Comparison of ENCODE assay signal across 8 mouse cellular contexts in the genomic region with DNA sequence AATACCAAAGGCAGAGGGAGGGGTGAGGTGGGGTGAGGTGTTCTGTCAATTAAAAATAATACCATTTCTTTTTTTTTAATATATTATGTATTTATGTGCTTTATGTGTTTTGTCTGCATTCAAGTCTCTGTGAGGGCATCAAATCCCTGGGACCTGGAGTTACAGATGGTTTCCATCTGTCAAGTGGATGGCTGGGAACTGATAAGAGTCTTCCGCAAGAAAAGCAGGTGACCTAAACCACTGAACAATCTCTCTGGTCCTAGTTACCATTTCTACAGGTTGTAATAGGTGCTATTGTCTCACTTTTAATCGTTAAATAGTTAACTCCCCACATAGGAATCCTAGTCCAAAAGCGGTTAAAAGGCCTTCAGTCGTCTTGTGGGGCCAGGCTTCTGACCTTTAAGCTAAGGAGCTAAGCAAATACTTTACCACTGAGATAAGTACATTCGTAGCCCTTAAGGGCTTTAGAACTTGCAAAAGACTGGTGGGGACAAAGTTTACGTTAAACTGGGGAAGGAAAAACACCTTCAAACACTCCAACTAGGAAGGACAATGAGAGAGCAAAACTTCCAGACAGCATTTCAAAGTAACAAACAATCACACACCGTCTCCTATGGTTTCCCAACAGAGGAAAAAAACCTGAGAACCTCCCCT. TPM values are rescaled to one million over a fixed set of nuclear protein-coding genes. Genes with fewer than 3 reads are reported as not detected.
DNase-seq lines count a peak whose midpoint lies in the region; ATAC-seq and TF ChIP-seq lines count a peak whose summit lies in the region.

No protein-coding gene starts in this region.

- no peaks in the 10 kb centered on the region for H3K9me3 ChIP-seq in ES-Bruce4 (replicated peaks; ENCODE audit: control insufficient read depth, insufficient read depth, low read length, poor library complexity, severe bottlenecking)
- H3K9me3 ChIP-seq in forebrain, embryonic 13.5 days (replicated peaks), result no peaks in the 10 kb centered on the region
- H3K9me3 ChIP-seq in neural tube, embryonic 12.5 days, result no peaks in the 10 kb centered on the region

- no peaks in the 10 kb centered on the region for H3K27me3 ChIP-seq in ES-Bruce4 (ENCODE audit: control insufficient read depth, insufficient read depth, low read length, poor library complexity, severe bottlenecking)
- H3K27me3 ChIP-seq in forebrain, embryonic 13.5 days, result no peaks in the 10 kb centered on the region
- H3K27me3 ChIP-seq in neural tube, embryonic 12.5 days (replicated peaks), result no peaks in the 10 kb centered on the region

- 30% methylated on average over 7 of the region's 7 CpGs for WGBS in forebrain, embryonic 13.5 days
- WGBS in neural tube, embryonic 12.5 days, result 33% methylated on average over 7 of the region's 7 CpGs

- ATAC-seq in forebrain, embryonic 13.5 days, result no peak
- ATAC-seq in neural tube, embryonic 12.5 days (ENCODE audit: low FRiP score, low read depth), result no peak
- ATAC-seq in activated CD4-positive, CD25-positive, alpha-beta regulatory T cell, adult 4 months, result no peak
- no peak for ATAC-seq in monocyte, adult 5-6 weeks (replicated peaks; ENCODE audit: insufficient number of reproducible peaks, low FRiP score, low TSS enrichment, poor library complexity, severe bottlenecking)

- H3K27ac ChIP-seq in ES-Bruce4 (ENCODE audit: insufficient read depth, low read length), result peak overlapping the region; percentile 94
- H3K27ac ChIP-seq in forebrain, embryonic 13.5 days, result no peak overlapping the region
- H3K27ac ChIP-seq in neural tube, embryonic 12.5 days, result no peak overlapping the region

- H3K4me1 ChIP-seq in ES-Bruce4 (ENCODE audit: control insufficient read depth, insufficient read depth, low read length), result no peaks in the 10 kb centered on the region
- H3K4me1 ChIP-seq in forebrain, embryonic 13.5 days, result peaks cover 19% of the 10 kb centered on the region
- H3K4me1 ChIP-seq in neural tube, embryonic 12.5 days, result peaks cover 13% of the 10 kb centered on the region

- TF ChIP-seq EP300 in ES-Bruce4 (IDR thresholded peaks at IDR 0.05; ENCODE audit: insufficient read depth, low read depth, low read length), result no peak

- peak overlapping the region; percentile 66 for H3K4me2 ChIP-seq in forebrain, embryonic 13.5 days
- peak overlapping the region; percentile 74 for H3K4me2 ChIP-seq in neural tube, embryonic 12.5 days (replicated peaks)

- TF ChIP-seq CTCF in ES-Bruce4 (IDR thresholded peaks at IDR 0.05; ENCODE audit: low read depth, low read length), result no peak

- peaks cover 12% of the 10 kb centered on the region for H3K36me3 ChIP-seq in ES-Bruce4 (ENCODE audit: control insufficient read depth, insufficient read depth, low read length, poor library complexity, severe bottlenecking)
- no peaks in the 10 kb centered on the region; the same call in 1 of the 2 replicates for H3K36me3 ChIP-seq in forebrain, embryonic 13.5 days (ENCODE audit: poor library complexity, severe bottlenecking)
- peaks cover 5% of the 10 kb centered on the region; the same call in 1 of the 2 replicates for H3K36me3 ChIP-seq in neural tube, embryonic 12.5 days

- peak; percentile 32 for DNase-seq in 416B (ENCODE audit: low read depth)
- DNase-seq in liver, result peak; percentile 6
- no peak for DNase-seq in layer of hippocampus, postnatal 10 days (ENCODE audit: low spot score in 2 of 2)

- no peak for TF ChIP-seq POLR2A in ES-Bruce4 (IDR thresholded peaks at IDR 0.05; ENCODE audit: insufficient read depth, low read length)

- H3K9ac ChIP-seq in ES-Bruce4 (ENCODE audit: low read depth, poor library complexity, severe bottlenecking), result peak overlapping the region; percentile 95
- peak overlapping the region; percentile 79 for H3K9ac ChIP-seq in forebrain, embryonic 13.5 days
- H3K9ac ChIP-seq in neural tube, embryonic 12.5 days, result peak overlapping the region; percentile 63; the same call in 1 of the 2 replicates

- no peak overlapping the region; the same call in 1 of the 2 replicates for H3K4me3 ChIP-seq in ES-Bruce4 (ENCODE audit: low read depth, low read length)
- H3K4me3 ChIP-seq in forebrain, embryonic 13.5 days, result peak overlapping the region; percentile 94
- peak overlapping the region; percentile 92 for H3K4me3 ChIP-seq in neural tube, embryonic 12.5 days

RNA-seq across cellular contexts. Expression of a gene that starts 1.2 kb away (rescaled TPM):
- polyA plus RNA-seq in ES-Bruce4 (2011; ENCODE audit: insufficient read depth, insufficient read length, low read depth, missing spikeins), result 95.9 and 109 TPM in 2 replicates
- 26.9 and 30.0 TPM in 2 replicates for polyA plus RNA-seq in forebrain, embryonic 13.5 days (2015; fragmentation: Nextera tagmentation; extraction: Ambion mirVana)
- polyA plus RNA-seq in neural tube, embryonic 12.5 days (2016; fragmentation: Nextera tagmentation; extraction: Ambion mirVana), result 26.9 and 30.6 TPM in 2 replicates
- total RNA-seq in layer of hippocampus, postnatal 10 days (2021), result 10 to 100 TPM; 12.8 to 13.4 TPM
- polyA plus RNA-seq in activated CD4-positive, CD25-positive, alpha-beta regulatory T cell, adult 4 months (2017; shearing (Covaris generic)), result 10 to 100 TPM; 29.2 to 50.1 TPM
- 21.1 to 53.1 TPM (median 41.1 TPM) in 3 replicates for total RNA-seq in monocyte, adult 5-6 weeks (2017)

RNA-seq across cellular contexts. Expression of a gene that starts 1.3 kb away (rescaled TPM):
- polyA plus RNA-seq in ES-Bruce4 (2011; ENCODE audit: insufficient read depth, insufficient read length, low read depth, missing spikeins), result 43.3 and 47.6 TPM in 2 replicates
- polyA plus RNA-seq in forebrain, embryonic 13.5 days (2015; fragmentation: Nextera tagmentation; extraction: Ambion mirVana), result 48.4 and 51.3 TPM in 2 replicates
- polyA plus RNA-seq in neural tube, embryonic 12.5 days (2016; fragmentation: Nextera tagmentation; extraction: Ambion mirVana), result 56.8 and 63.9 TPM in 2 replicates
- total RNA-seq in layer of hippocampus, postnatal 10 days (2021), result 10 to 100 TPM; 22.8 to 24.5 TPM
- 10 to 100 TPM; 36.8 to 40.3 TPM for polyA plus RNA-seq in activated CD4-positive, CD25-positive, alpha-beta regulatory T cell, adult 4 months (2017; shearing (Covaris generic))
- total RNA-seq in monocyte, adult 5-6 weeks (2017), result 21.1 to 33.9 TPM (median 26.0 TPM) in 3 replicates

Comparison
In these comparisons a context has a peak if more than half of its experiments do, and no peak if none do; other contexts are left out.
1. DNase-seq: peak in 416B (single experiment) and liver (single experiment); none in layer of hippocampus, postnatal 10 days (0 of 2).
2. Peak in every context shown above with its lines, with median percentiles within 50 percentile points of each other: H3K9ac ChIP-seq.